Mouse (Mus musculus) 416B (cell line): ENCODE results near the gene Dusp6.

Experiments used
- DNase-seq: peaks from one replicate; pipeline ENCODE4 v3.0.0; 2011; ENCODE audit warnings: low read depth

Gene Dusp6

GRCm38 (mm10) chr10:99273006-99273405, 10.0 kb downstream of the Dusp6 start:
- DNase-seq = no peak

DNA sequence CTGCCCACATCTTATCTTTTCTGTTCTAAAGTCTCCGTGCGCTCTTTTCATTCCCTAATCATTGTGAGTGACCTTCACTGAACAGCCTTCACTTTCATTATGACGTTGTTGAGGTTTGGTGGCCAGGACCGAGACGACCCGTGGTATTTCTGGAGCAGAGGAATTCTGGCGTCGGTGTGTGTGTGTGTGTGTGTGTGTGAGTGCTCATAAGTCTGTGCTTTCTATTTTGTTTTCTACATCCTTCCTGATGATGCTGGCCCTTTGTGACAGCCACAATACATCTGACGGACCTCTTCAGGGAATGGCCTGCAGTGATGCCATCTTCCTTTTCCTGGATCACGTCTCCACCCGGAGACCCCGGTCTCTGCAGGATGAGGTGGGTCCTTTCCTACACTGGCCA, 11.6 kb downstream of the Dusp6 start:
- DNase-seq = no peak

GRCm38 (mm10) chr10:99279067-99279880, 16.2 kb downstream of the Dusp6 start:
- DNase-seq = no peak

DNA sequence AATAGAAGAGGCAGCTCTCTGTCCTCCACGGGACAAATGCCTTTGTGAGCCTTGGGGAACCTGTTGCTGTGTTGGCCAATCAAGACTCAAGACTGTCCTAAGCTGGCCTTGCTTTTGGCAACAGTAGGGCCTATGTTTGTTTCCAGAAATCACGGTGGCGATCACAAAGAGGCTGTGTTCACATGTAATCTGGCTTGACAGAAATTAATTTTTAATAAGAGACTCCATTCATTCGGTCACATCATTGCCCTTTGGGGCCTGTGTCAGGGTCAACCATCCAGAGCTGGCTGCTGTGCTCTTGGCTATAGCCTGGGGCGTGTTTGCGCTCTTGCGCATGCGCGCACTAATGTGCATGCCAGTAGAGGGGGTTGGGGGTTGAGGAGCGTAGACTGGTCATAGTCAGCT, 21.0 kb downstream of the Dusp6 start:
- no peak for DNase-seq

DNA sequence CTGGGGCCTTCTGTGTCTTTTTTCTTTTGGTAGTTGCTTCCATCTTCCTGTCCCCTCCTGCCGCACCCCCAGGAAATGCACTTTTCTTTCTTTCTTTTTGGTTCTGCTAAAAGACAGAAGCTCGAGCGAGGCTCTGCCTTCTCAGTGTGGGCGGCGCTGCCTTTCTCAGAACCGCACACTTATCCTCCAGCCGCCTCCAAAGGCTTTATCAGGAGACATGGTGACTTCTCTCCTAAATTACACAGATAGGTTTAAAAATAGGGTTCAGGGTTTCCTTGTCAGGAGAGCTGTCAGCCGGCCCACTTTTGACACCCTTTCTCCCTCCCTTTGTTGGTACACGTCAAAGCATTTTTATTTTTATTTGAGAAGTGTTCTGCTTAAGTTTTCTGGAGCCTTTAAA, 21.9 kb downstream of the Dusp6 start:
- no peak for DNase-seq

- no peak for DNase-seq
These were observed 22.7 kb downstream of the Dusp6 start for GRCm38 (mm10) chr10:99285759-99286158.

- no peak for DNase-seq
These were observed 23.2 kb downstream of the Dusp6 start for GRCm38 (mm10) chr10:99286213-99286612.

DNA sequence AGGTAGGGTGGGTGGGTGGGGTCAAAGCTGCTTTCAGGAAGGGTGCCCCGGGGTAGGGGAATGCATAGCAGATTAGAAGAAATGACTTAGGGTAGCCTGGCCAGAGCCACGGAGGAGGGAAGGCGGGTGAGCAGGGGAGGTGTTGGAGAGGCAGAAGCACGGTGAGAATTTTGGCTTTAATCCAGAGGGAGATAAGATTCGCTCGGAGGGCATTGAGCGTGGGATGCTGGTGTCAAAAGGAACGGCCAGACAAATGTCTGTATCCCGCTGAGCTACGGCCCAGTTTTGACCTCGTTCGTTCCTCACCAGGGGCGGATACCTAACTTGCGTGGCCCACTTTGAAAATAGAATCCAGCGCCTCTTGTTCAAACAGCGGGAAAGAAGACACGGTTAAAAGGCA, 23.8 kb downstream of the Dusp6 start:
- no peak for DNase-seq

DNA sequence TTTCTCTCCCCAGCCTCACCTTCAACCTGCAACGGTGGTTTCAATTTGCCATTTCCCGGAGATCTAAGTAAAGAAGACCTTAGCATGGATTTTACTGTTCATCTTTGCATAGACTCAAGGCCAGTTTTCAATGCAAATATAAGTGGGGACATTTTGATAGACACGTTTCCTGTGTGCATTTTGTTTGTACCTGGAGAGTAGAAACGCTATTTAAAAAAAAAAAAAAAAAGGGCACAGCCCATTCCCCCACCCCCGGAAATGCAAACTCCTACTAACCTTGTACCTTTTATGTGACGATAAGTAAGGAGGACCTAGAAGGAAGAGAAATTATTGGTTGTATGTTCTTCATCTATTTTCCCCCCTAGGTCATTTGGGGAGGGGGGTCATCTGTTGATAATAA, 24.2 kb downstream of the Dusp6 start:
- no peak for DNase-seq

DNA sequence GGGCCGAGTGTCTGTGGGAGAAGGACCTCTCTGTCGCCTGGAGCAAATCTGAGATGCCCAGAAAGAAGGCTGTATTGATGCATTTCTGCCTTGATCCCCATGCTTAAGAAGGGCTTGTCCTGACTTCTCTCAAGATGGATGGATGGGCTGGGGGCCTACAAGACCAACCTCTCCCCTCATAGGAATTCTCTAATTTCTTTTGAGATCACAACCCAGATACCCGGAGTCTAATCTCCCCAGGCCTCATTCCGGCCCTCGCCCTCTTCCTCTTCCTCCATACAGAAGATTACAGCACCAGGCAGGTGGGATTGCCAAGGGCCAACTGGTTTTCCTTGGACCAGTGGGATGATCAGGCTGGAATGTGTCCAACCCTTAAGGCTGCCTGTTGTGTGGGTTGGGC, 26.1 kb downstream of the Dusp6 start:
- no peak for DNase-seq

DNA sequence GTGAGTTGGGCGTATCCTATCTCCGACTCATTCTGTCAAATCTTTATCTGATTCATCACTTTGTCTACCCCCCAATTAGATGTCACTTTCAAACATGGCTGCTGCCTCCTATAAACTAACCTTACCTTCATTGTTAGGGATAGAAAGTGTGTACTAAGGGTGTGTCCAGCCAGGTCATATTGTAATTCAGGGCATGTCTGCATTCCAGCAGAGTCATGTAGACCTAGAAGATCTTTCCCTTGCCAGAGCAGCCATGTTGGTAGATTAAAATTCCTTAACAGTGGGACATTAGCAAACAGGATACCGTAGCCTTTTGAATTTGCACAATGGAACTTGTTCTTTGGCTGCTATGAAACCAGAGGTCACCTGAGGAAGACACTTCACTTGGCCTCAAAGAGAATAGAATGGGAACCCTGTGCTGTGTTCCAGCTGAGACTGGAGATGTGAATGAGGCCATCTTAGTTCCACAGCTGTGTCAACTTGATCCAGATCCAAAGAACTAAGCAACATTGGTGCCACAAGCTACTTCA, 30.1 kb downstream of the Dusp6 start:
- no peak for DNase-seq

DNA sequence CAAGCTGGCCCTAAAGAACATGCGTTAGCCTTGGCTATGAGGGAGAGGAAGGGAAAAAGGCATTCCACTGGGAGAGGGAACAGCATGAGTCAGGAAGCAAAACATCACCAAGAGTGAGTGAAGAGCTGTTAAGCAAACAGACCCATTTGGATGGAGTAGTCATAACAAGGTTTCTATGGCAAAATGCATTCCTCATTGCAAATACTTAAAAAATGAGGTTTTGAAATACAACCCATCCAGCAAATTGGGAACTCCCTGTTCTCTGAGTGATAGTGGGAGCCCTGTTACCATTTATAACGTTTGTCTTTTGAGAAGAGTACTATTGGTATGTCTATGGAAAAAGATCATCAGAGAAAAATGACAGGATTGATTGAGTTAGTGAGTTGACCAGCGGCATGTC, 34.7 kb downstream of the Dusp6 start:
- DNase-seq = no peak

- no peak for DNase-seq
These were observed 35.6 kb downstream of the Dusp6 start for GRCm38 (mm10) chr10:99298328-99299295.

DNA sequence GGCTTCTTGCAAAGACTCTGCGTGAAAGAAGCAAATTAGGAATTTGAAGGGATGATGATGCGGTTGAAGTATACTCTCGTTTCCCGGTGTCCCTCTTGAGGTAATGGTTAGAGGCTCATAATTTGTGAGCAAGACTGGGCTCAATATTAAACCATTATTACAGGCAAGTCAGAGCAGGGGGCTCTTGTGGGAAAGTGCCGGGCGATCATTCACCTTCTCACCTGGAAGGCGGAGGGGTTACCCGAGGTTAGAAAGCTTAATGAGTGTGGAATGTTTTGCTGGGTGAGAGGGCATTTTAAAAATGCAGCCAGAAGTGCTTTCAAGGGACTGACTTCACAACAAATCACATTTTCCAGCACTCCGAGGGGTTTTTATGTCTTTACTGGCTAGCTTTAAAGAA, 36.3 kb downstream of the Dusp6 start:
- no peak for DNase-seq

DNA sequence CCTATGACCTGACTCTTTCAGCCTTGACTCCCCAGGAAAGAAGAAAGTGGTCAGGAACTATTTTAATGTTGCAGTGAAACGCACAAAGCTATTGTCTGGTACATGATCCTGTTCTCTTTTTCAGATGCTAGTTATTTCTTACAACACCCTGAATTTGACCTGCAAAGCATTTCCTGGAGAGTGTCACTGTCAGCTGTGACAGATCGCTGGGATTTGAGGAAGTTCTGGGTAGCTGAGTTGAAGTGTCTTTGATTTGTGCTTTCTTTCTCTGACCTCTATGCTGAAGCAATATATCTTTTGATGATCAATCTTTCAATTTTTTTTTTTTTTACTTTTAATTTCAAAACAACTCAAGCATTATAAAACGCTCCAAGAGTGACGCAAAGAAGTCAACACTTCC, 39.0 kb downstream of the Dusp6 start:
- DNase-seq = peak; percentile 47

- DNase-seq = no peak
These were observed 45.8 kb downstream of the Dusp6 start for GRCm38 (mm10) chr10:99308837-99309236.

DNA sequence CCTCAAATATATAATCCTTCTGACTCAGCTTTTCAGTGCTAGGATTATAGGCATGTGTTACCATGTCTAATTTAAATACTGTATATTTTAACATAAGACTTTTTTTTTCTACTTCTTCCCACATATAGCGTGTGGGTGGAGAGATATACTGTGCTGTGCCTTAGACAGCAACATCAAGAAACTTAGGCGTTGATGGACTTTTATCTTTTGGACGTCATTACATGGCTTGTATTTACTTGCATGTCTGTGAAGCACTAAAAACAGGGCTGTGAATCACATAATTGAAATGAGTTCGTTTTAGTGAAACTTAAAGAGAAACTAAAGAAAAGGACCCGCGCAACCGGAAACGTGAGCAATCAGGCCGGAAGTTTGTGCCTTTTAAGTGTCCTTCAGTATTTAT, 46.6 kb downstream of the Dusp6 start:
- DNase-seq = no peak

GRCm38 (mm10) chr10:99310204-99310603, 47.2 kb downstream of the Dusp6 start:
- no peak for DNase-seq

DNA sequence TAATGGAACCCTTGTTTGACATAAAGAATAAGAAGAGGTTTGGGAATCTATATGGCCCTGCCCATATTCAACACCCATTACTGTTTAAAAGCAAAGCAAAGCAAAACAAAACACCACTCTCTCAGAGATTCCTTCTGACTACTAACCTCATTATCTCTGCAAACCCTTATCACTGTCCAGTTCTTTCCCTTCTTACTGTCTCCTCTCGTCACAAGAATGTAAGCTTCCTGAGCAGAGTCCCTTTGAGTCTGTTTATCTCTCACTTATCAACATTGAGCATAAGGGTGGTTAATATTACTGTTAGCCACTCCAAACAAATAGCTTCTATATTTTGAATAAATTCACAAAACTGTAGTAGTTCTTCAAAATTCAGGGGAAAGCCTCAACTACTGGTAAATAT, 48.9 kb downstream of the Dusp6 start:
- peak; percentile 46 for DNase-seq

DNA sequence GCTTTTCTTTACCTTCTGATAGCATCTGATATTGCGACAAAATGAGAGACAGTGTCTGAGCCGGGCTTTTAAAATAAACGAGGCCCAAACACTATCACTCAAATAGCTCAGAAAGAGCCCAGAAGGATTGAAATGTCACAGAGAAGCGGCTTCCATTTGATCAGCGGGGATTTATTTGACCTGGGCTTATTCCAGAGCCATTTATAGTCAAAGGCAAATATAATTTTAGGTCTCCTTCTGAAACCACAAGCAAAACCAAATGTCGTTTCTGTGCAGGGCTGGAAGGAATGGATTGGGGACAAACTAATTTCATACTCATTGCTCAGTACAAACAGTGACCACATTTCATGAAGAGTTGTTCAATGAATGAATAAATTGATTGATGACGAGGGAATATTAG, 51.3 kb downstream of the Dusp6 start:
- no peak for DNase-seq

DNA sequence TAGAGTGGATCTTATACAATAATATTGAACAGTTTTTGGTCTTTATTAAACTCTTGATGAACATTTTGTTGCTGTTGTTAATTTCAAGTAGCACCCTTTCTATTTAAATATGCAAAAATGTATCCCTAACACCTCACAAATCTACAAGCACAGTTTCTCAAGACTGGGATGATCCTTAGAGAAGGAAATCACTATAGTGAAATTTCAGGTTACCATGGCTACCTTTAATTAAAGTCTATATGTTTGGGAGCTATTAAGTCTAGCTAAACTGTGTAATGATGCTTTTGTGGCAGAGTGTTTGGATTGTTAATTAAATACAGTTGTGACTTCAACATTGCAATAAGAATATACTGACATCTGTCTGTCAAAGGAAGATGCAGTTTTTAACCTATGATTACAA, 54.0 kb downstream of the Dusp6 start:
- DNase-seq = no peak
